Mouse (Mus musculus) C2C12 (cell line): ENCODE data around the gene Olfr791. TPM values are rescaled to one million over a fixed set of nuclear protein-coding genes. Genes with fewer than 3 reads are reported as not detected.

Source experiments
- H3K27me3 ChIP-seq: one replicate; pipeline ENCODE4 v1.6.1; 2011; ENCODE audit not compliant: control insufficient read depth, insufficient read depth, insufficient read length
- H3K36me3 ChIP-seq: one replicate; pipeline ENCODE4 v1.6.1; 2011; ENCODE audit not compliant: control insufficient read depth, insufficient read depth
- H3K4me3 ChIP-seq: one replicate; pipeline ENCODE4 v1.5.1; 2011; ENCODE audit warnings: mild to moderate bottlenecking, control low read depth; ENCODE audit not compliant: poor library complexity, insufficient read depth, severe bottlenecking
- H3K79me2 ChIP-seq: one replicate; pipeline ENCODE4 v1.6.1; 2011; ENCODE audit not compliant: control insufficient read depth, insufficient read depth
- H3K79me3 ChIP-seq: one replicate; pipeline ENCODE4 v1.6.1; 2011; ENCODE audit warnings: low read depth, control low read depth
- H3ac ChIP-seq: one replicate; pipeline ENCODE3; 2011; ENCODE audit warnings: low read depth; ENCODE audit not compliant: control insufficient read depth, insufficient read length
- CEBPB ChIP-seq: IDR thresholded peaks from one replicate; pipeline ENCODE4 v1.6.1; 2011; ENCODE audit warnings: low read depth, mild to moderate bottlenecking, control low read depth, moderate library complexity
- CTCF ChIP-seq: IDR thresholded peaks from one replicate; pipeline ENCODE4 v1.5.1; 2011; ENCODE audit not compliant: control insufficient read depth, insufficient read depth, insufficient read length
- FOSL1 ChIP-seq: IDR thresholded peaks from one replicate; pipeline ENCODE4 v1.8.0; 2011; ENCODE audit warnings: mild to moderate bottlenecking, low read length; ENCODE audit not compliant: poor library complexity, insufficient read depth, severe bottlenecking
- MAX ChIP-seq: IDR thresholded peaks from one replicate; pipeline ENCODE4 v1.6.1; 2011; ENCODE audit warnings: mild to moderate bottlenecking, control low read depth
- MYOD1 ChIP-seq: IDR thresholded peaks from one replicate; pipeline ENCODE4 v1.6.1; 2011; ENCODE audit warnings: low read depth; ENCODE audit not compliant: control insufficient read depth, insufficient read length
- MYOG ChIP-seq: IDR thresholded peaks from one replicate; pipeline ENCODE4 v1.6.1; 2011; ENCODE audit not compliant: control insufficient read depth, insufficient read length; ENCODE audit errors: extremely low read depth
- USF1 ChIP-seq: IDR thresholded peaks from one replicate; pipeline ENCODE4 v1.6.1; 2011; ENCODE audit warnings: low read depth, mild to moderate bottlenecking, control low read depth, moderate library complexity
- long read RNA-seq, 2 experiments: library from polyadenylated mRNA; unstranded; transcript quantifications; one replicate each; pipeline ENCODE4 v2.0.0; 2019 to 2020
- polyA plus RNA-seq: library from polyadenylated mRNA; unstranded; fragments of >200 nt; fragmentation: generic; extraction: Trizol; gene quantifications from one replicate; pipeline ENCODE4 v1.2.1, GENCODE M21; 2012; ENCODE audit warnings: missing spikeins

Olfr791 gene
- polyA plus RNA-seq: not detected
- long read RNA-seq, experiment 1: 0 reads
- long read RNA-seq, experiment 2: 0 reads

GRCm38 (mm10) chr10:129521492-129521891 is at the start of gene Olfr791:
Gene Olfr791 (plus strand): TSS chr10:129521792.
- Histone ChIP-seq H3K79me2 (no peaks in the 10 kb centered on the region), H3K27me3 (no peaks in the 10 kb centered on the region), H3ac (no peak within 1 kb of the TSS), H3K36me3 (no peaks in the 10 kb centered on the region), H3K79me3 (no peaks in the 10 kb centered on the region), H3K4me3 (no peak within 1 kb of the TSS)
- no peak for TF ChIP-seq FOSL1
- no peak for TF ChIP-seq USF1
- TF ChIP-seq MAX: no peak
- no peak for TF ChIP-seq CEBPB

- H3K79me3 ChIP-seq: no peaks in the 10 kb centered on the region
- H3ac ChIP-seq: no peak overlapping the region
- TF ChIP-seq CEBPB (no peak), MYOD1 (no peak), MAX (no peak), FOSL1 (no peak), CTCF (no peak), USF1 (no peak), MYOG (no peak)
- no peaks in the 10 kb centered on the region for H3K36me3 ChIP-seq
- no peaks in the 10 kb centered on the region for H3K79me2 ChIP-seq
- H3K27me3 ChIP-seq: no peaks in the 10 kb centered on the region
- no peak overlapping the region for H3K4me3 ChIP-seq
Observed at GRCm38 (mm10) chr10:129473256-129473655, 48.3 kb upstream of the Olfr791 start.

GRCm38 (mm10) chr10:129473723-129474122 is 47.9 kb upstream of the Olfr791 start:
- no peak overlapping the region for H3ac ChIP-seq
- H3K36me3 ChIP-seq: no peaks in the 10 kb centered on the region
- no peaks in the 10 kb centered on the region for H3K79me3 ChIP-seq
- H3K4me3 ChIP-seq: no peak overlapping the region
- no peaks in the 10 kb centered on the region for H3K79me2 ChIP-seq
- no peaks in the 10 kb centered on the region for H3K27me3 ChIP-seq
- TF ChIP-seq CEBPB (no peak), CTCF (no peak), MYOD1 (no peak), USF1 (no peak), MYOG (no peak), MAX (no peak), FOSL1 (no peak)

GRCm38 (mm10) chr10:129484452-129484851 is 37.1 kb upstream of the Olfr791 start, which contains the start of gene Olfr789:
Gene Olfr789 (plus strand): TSS chr10:129484752.
- no peak within 1 kb of the TSS for H3K4me3 ChIP-seq
- H3K27me3 ChIP-seq: no peaks in the 10 kb centered on the region
- no peak for TF ChIP-seq MYOG
- TF ChIP-seq MAX: no peak
- no peak for TF ChIP-seq CTCF
- TF ChIP-seq MYOD1: no peak
- no peak for TF ChIP-seq CEBPB
- TF ChIP-seq USF1: no peak
- no peak for TF ChIP-seq FOSL1
- no peaks in the 10 kb centered on the region for H3K79me3 ChIP-seq
- no peaks in the 10 kb centered on the region for H3K79me2 ChIP-seq
- H3ac ChIP-seq: no peak within 1 kb of the TSS
- no peaks in the 10 kb centered on the region for H3K36me3 ChIP-seq

GRCm38 (mm10) chr10:129490101-129490500 is 31.5 kb upstream of the Olfr791 start:
- TF ChIP-seq FOSL1 (no peak), CTCF (no peak), MYOG (no peak), MAX (no peak), USF1 (no peak), MYOD1 (no peak), CEBPB (no peak)
- Histone ChIP-seq H3K79me2 (no peaks in the 10 kb centered on the region), H3K4me3 (no peak overlapping the region), H3K79me3 (no peaks in the 10 kb centered on the region), H3K27me3 (no peaks in the 10 kb centered on the region), H3ac (no peak overlapping the region), H3K36me3 (no peaks in the 10 kb centered on the region)

- Histone ChIP-seq H3ac (no peak within 1 kb of the TSS), H3K79me3 (no peaks in the 10 kb centered on the region), H3K79me2 (no peaks in the 10 kb centered on the region), H3K4me3 (no peak within 1 kb of the TSS), H3K36me3 (no peaks in the 10 kb centered on the region), H3K27me3 (no peaks in the 10 kb centered on the region)
- TF ChIP-seq MYOD1 (no peak), CTCF (no peak), MYOG (no peak), MAX (no peak), CEBPB (no peak), FOSL1 (no peak), USF1 (no peak)
Observed at GRCm38 (mm10) chr10:129498192-129498591, 23.4 kb upstream of the Olfr791 start, which contains the start of gene Olfr790. Gene Olfr790 (plus strand): TSS chr10:129498492.
